In the genomic region with DNA sequence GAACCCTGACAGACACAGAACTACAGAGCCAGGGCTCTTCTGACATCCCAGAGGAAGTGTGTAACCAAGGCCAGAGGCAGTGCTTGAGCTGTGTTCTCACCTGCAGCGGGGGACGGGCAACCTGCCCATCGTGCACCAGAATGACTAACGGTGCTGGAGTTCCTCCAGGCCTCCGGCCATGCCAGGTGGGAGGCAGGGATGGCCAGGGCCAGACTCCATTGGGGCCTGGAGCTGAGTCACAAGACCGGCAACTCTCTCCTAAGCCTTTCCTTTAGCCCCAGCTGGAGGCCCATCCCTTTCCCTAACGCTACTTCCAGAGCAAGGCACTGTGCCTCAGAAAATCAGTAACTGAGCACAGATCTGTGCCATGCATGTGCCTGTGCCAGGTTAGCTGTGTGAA, we compare ENCODE assay signal across 11 mouse cellular contexts.
A peak's percentile ranks its signal among the peaks of the same experiment; 100 is the strongest.
DNase-seq lines count a peak whose midpoint lies in the region; ATAC-seq and TF ChIP-seq lines count a peak whose summit lies in the region.
"Had no signal": no experiment of that assay in that cellular context is flagged by ENCODE, and none has a peak within 500 bp of the region (broad histone marks: within the 10 kb centered on the region; RNA-seq: fewer than 3 reads in every experiment).

No protein-coding gene starts in this region.

- no peak overlapping the region for H3K4me3 ChIP-seq in lung, postnatal 0 days (ENCODE audit: low read depth, low read length)
- H3K4me3 ChIP-seq in midbrain, embryonic 13.5 days (replicated peaks): no peak overlapping the region

- no peaks in the 10 kb centered on the region for H3K9me3 ChIP-seq in lung, postnatal 0 days (ENCODE audit: low read length)
- no peaks in the 10 kb centered on the region for H3K9me3 ChIP-seq in midbrain, embryonic 13.5 days

- H3K4me1 ChIP-seq in lung, postnatal 0 days (ENCODE audit: insufficient read depth, low read depth, low read length): no peaks in the 10 kb centered on the region
- no peaks in the 10 kb centered on the region for H3K4me1 ChIP-seq in midbrain, embryonic 13.5 days (replicated peaks)

- WGBS in lung, postnatal 0 days: 47% methylated on average over 7 of the region's 7 CpGs
- WGBS in midbrain, embryonic 13.5 days: 77% methylated on average over 7 of the region's 7 CpGs

- no peak for TF ChIP-seq EP300 in lung, postnatal 0 days (IDR thresholded peaks at IDR 0.05)

- 0 out of 2 replicates have a peak, but pooled peaks have one; percentile 6 for ATAC-seq in lung, postnatal 0 days
- ATAC-seq in midbrain, embryonic 13.5 days: no peak
- ATAC-seq: intestine, postnatal 0 days had no signal

- TF ChIP-seq CTCF in lung, postnatal 0 days (IDR thresholded peaks at IDR 0.05): no peak

- H3K27me3 ChIP-seq in lung, postnatal 0 days (replicated peaks; ENCODE audit: insufficient read depth, low read length): no peaks in the 10 kb centered on the region
- H3K27me3 ChIP-seq in midbrain, embryonic 13.5 days: peaks cover 15% of the 10 kb centered on the region

- no peak overlapping the region for H3K4me2 ChIP-seq in lung, postnatal 0 days (replicated peaks; ENCODE audit: low read depth, low read length)
- H3K4me2 ChIP-seq in midbrain, embryonic 13.5 days (replicated peaks): no peak overlapping the region

- H3K36me3 ChIP-seq in lung, postnatal 0 days (ENCODE audit: insufficient read depth, low read length): no peaks in the 10 kb centered on the region
- no peaks in the 10 kb centered on the region for H3K36me3 ChIP-seq in midbrain, embryonic 13.5 days

- DNase-seq in adrenal gland, adult (ENCODE audit: inconsistent age in 2 of 2, low spot score in 1 of 2): peak; percentile 48 to 88
- no peak for DNase-seq in adrenal gland, postnatal 4 days (ENCODE audit: low spot score in 2 of 2)
- peak; percentile 84 for DNase-seq in adrenal gland, adult 2 months
- peak; percentile 91 for DNase-seq in fibroblast of lung, adult 2 months (ENCODE audit: low read depth)
- DNase-seq in lung, postnatal 0 days (ENCODE audit: low spot score): peak; percentile 30
- DNase-seq in thymus, adult 18-20 months: no peak
- DNase-seq in thymus, postnatal 36 days: no peak
- DNase-seq: right cerebral cortex, postnatal 4 days had no signal

- no peak overlapping the region for H3K9ac ChIP-seq in lung, postnatal 0 days (replicated peaks; ENCODE audit: low read depth)
- H3K9ac ChIP-seq in midbrain, embryonic 13.5 days (replicated peaks): no peak overlapping the region

- no peak overlapping the region for H3K27ac ChIP-seq in lung, postnatal 0 days (ENCODE audit: low read length)
- H3K27ac ChIP-seq in midbrain, embryonic 13.5 days: no peak overlapping the region
- H3K27ac ChIP-seq: macrophage had no signal

Comparison
In these comparisons a context has a peak if more than half of its experiments do, and no peak if none do; other contexts are left out.
1. DNase-seq: peak in adrenal gland, adult (2 of 2), adrenal gland, adult 2 months (single experiment), fibroblast of lung, adult 2 months (single experiment) and lung, postnatal 0 days (single experiment); none in adrenal gland, postnatal 4 days (0 of 2), thymus, adult 18-20 months (0 of 2) and thymus, postnatal 36 days (0 of 2).